Mouse (Mus musculus): ENCODE results near the gene Zc3h13. TPM values are rescaled to one million over a fixed set of nuclear protein-coding genes. Genes with fewer than 3 reads are reported as not detected.
A peak's percentile ranks its signal among the peaks of the same experiment; 100 is the strongest.

Zc3h13 gene
- polyA plus RNA-seq, 1 experiment = 21.4 TPM

DNA sequence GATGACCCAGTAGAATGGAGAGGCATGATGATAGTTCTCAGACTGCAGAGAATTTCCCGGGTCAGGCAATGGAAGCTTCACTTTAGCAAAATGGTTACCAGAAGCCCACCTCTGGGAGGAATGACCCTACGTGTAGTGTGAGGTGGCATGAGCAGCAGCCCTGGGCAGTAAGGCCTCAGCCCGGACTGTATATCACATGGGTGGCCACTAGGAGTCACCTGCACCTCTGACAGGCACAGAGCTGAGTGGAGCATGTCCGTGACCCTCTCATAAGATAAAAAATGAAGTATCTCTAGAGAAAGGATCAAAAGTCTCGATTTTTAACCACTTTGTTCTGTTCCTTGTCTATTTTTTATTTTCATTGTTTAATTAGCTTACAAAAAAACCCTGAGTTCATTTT is 27.7 kb upstream of the Zc3h13 start:
- Histone ChIP-seq H3K27me3 (replicated peaks) (peaks cover 8% of the 10 kb centered on the region), H3K4me3 (replicated peaks) (no peak overlapping the region), H3K9me3 (0 out of 2 replicates have a peak, but pooled peaks cover 2% of the 10 kb centered on the region), H3K36me3 (replicated peaks; ENCODE audit: low read length) (no peaks in the 10 kb centered on the region), H3K4me1 (no peaks in the 10 kb centered on the region)
- TF ChIP-seq GATA1 (IDR thresholded peaks at IDR 0.05; ENCODE audit: borderline replicate concordance, low read length) = no peak
- TF ChIP-seq FLI1 (IDR thresholded peaks at IDR 0.05; ENCODE audit: low read length) = no peak

DNA sequence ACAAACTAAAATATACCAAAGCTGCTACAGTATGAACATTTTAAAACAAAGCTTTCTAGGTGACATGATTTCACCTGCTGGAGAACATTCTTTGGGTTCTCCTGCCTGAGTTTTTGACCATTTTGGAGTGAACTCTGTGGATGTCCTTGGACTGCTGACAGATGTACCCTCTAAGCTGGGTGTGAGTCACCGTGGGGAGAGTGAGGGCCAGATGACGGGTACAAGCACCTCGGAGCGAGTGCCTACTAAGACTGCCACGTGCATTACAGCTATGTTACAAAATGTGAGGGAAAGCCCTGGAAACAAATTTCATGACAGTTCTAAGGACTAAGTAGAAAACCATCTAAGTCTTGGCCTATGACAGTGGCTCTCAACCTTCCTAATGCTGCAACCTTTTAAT is 14.6 kb upstream of the Zc3h13 start:
- H3K36me3 ChIP-seq (replicated peaks; ENCODE audit: low read length) = no peaks in the 10 kb centered on the region
- H3K4me3 ChIP-seq (replicated peaks) = no peak overlapping the region
- H3K4me1 ChIP-seq = no peaks in the 10 kb centered on the region
- peaks cover 18% of the 10 kb centered on the region for H3K27me3 ChIP-seq (replicated peaks)
- TF ChIP-seq FLI1 (IDR thresholded peaks at IDR 0.05; ENCODE audit: low read length) (no peak), GATA1 (IDR thresholded peaks at IDR 0.05; ENCODE audit: borderline replicate concordance, low read length) (no peak)
- H3K9me3 ChIP-seq = 0 out of 2 replicates have a peak, but pooled peaks cover under 1% of the 10 kb centered on the region

DNA sequence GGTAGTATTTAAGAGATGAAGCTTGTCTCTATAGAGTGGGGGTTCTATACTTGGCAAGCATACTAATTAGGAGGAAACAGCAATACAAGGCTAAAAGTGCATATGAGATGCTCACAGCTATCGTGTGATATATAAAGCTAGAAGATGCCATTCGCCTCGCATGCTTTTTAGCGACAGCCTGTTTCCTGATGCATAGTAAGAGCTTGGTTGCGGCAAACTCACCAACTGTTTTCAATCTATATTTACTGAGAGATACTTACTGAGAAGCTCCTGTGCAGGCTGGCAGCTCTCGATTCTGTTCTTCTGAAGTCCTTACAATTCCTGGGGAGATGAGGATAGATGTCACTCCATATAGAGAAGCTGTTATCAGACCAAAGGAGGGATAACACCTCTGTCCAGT is 4.5 kb upstream of the Zc3h13 start:
- no peak overlapping the region for H3K4me3 ChIP-seq (replicated peaks)
- no peaks in the 10 kb centered on the region for H3K9me3 ChIP-seq
- peaks cover 13% of the 10 kb centered on the region for H3K27me3 ChIP-seq (replicated peaks)
- TF ChIP-seq FLI1 (IDR thresholded peaks at IDR 0.05; ENCODE audit: low read length) (no peak), GATA1 (IDR thresholded peaks at IDR 0.05; ENCODE audit: borderline replicate concordance, low read length) (no peak)
- H3K4me1 ChIP-seq = peaks cover 7% of the 10 kb centered on the region; the same call in 1 of the 2 replicates
- no peaks in the 10 kb centered on the region for H3K36me3 ChIP-seq (replicated peaks; ENCODE audit: low read length)

DNA sequence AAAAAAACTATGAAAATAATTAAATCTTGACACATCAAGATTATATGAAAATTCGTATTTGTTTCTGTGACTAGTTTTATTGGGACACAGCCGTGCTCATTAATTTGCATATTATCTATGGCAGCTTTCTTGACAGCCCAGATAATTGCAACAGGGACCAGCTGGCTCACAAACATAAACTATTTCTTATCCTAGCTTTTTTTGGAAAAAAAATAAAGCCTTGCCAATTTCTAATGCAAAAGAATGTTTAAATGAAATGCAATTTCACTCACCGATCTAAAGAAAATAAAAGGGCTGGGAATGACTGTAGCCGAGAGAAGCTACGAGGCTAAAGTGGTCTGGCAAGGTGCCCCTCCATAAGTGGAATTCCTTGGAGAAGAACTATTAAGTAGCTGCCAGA is 3.8 kb upstream of the Zc3h13 start:
- H3K9me3 ChIP-seq = no peaks in the 10 kb centered on the region
- H3K27me3 ChIP-seq (replicated peaks) = peaks cover 10% of the 10 kb centered on the region
- TF ChIP-seq FLI1 (IDR thresholded peaks at IDR 0.05; ENCODE audit: low read length) (no peak), GATA1 (IDR thresholded peaks at IDR 0.05; ENCODE audit: borderline replicate concordance, low read length) (no peak)
- H3K4me1 ChIP-seq = peaks cover 9% of the 10 kb centered on the region; the same call in 1 of the 2 replicates
- H3K4me3 ChIP-seq (replicated peaks) = no peak overlapping the region
- H3K36me3 ChIP-seq (replicated peaks; ENCODE audit: low read length) = no peaks in the 10 kb centered on the region

DNA sequence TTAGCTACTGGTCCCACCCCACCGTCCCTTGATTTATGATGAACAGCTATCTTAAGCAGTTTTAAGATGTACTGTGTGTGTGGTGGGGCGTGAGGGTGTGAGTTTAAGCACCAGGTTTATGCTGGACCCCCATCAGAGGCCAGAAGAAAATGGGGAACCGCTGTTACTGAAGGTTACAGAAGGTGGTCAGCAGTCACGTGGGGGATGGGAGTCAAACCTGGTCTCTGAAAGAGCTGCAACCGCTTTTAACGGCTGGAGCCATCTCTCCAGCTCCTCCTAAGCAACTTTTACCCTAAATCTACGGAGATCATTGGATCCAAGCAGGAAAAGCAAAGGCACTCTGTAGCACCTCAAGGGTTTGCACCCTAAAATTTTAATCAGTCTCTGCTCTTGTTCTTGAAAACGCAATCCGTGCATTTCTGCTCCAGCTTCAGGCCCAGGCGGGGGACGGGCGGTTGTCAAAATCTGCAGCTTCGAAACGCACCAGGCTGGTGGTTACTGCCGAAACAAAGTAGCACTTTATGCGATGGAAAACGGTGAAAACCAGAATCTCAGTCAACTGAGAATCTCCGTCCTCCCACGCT is 472 bp upstream of the Zc3h13 start:
- Histone ChIP-seq H3K36me3 (replicated peaks; ENCODE audit: low read length) (peaks cover 2% of the 10 kb centered on the region), H3K4me1 (peaks cover 26% of the 10 kb centered on the region), H3K27me3 (replicated peaks) (peaks cover 5% of the 10 kb centered on the region), H3K4me3 (replicated peaks) (peak overlapping the region; percentile 96), H3K9me3 (no peaks in the 10 kb centered on the region)
- TF ChIP-seq FLI1 (IDR thresholded peaks at IDR 0.05; ENCODE audit: low read length) = no peak
- TF ChIP-seq GATA1 (IDR thresholded peaks at IDR 0.05; ENCODE audit: borderline replicate concordance, low read length) = no peak

DNA sequence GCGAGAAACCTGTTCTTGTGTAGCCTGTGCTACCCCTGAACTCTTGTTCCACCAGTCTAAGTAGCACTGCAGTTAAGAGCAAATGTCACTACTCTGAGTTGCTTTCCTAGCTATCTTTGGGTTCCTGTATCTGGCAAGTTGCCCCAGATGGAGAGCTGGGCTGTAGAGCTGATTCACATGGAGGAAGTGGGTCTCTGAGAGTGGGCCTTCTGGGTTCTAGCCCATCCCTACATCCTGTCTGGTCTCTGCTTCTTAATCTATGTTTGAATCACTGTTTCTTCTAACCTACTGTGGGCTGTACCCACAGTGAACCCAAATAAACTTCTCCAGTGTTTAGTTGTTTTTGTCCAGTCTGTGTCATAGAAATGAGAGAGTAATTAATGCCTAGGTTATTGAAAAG is 16.9 kb downstream of the Zc3h13 start:
- Histone ChIP-seq H3K4me3 (replicated peaks) (no peak overlapping the region), H3K9me3 (no peaks in the 10 kb centered on the region), H3K27me3 (replicated peaks) (no peaks in the 10 kb centered on the region), H3K4me1 (peaks cover 20% of the 10 kb centered on the region), H3K36me3 (replicated peaks; ENCODE audit: low read length) (peaks cover 24% of the 10 kb centered on the region)
- TF ChIP-seq FLI1 (IDR thresholded peaks at IDR 0.05; ENCODE audit: low read length) (no peak), GATA1 (IDR thresholded peaks at IDR 0.05; ENCODE audit: borderline replicate concordance, low read length) (no peak)

DNA sequence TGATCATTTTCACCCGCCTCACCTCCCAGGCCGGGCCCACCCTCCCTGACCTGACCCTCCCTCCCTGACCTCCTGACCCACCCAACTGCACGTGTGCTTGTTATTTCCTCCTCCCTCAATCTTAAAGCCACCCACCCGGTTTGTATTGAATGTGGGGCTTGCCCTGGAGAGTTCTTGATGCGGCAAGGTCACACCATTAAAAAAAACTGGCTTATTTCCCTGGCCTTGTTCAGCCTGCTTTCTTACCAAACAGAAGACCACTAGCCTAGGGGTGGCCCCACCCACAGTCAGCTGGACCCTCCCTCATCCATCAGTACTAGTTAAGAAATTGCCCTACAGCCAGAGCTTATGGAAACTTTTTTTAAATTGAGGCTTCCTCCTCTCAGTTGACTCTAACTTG is 19.6 kb downstream of the Zc3h13 start:
- no peak for TF ChIP-seq FLI1 (IDR thresholded peaks at IDR 0.05; ENCODE audit: low read length)
- no peak for TF ChIP-seq GATA1 (IDR thresholded peaks at IDR 0.05; ENCODE audit: borderline replicate concordance, low read length)
- peaks cover 29% of the 10 kb centered on the region for H3K36me3 ChIP-seq (replicated peaks; ENCODE audit: low read length)
- peaks cover 10% of the 10 kb centered on the region for H3K4me1 ChIP-seq
- no peak overlapping the region for H3K4me3 ChIP-seq (replicated peaks)
- no peaks in the 10 kb centered on the region for H3K9me3 ChIP-seq
- H3K27me3 ChIP-seq (replicated peaks) = no peaks in the 10 kb centered on the region

DNA sequence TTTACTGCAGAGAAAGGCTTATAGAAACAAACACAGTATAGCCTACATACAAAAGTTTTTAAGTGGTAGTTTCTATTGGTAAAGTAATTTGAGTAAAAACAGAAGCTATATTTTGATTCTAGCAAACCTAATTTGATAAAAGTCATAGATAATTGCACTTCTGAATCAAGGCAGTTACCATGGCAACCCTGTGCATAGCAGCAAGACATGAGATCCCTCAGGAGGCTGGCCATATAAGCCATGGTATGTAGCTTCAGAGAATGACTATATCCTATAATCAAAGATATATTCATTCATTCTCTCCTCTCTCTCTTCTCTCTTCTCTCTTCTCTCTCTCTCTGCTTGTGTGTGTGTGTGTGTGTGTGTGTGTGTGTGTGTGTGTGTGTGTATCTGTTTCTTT is 23.7 kb downstream of the Zc3h13 start:
- TF ChIP-seq FLI1 (IDR thresholded peaks at IDR 0.05; ENCODE audit: low read length) = no peak
- TF ChIP-seq GATA1 (IDR thresholded peaks at IDR 0.05; ENCODE audit: borderline replicate concordance, low read length) = no peak
- no peak overlapping the region for H3K4me3 ChIP-seq (replicated peaks)
- peaks cover 54% of the 10 kb centered on the region for H3K36me3 ChIP-seq (replicated peaks; ENCODE audit: low read length)
- H3K27me3 ChIP-seq (replicated peaks) = no peaks in the 10 kb centered on the region
- no peaks in the 10 kb centered on the region for H3K9me3 ChIP-seq
- no peaks in the 10 kb centered on the region for H3K4me1 ChIP-seq

DNA sequence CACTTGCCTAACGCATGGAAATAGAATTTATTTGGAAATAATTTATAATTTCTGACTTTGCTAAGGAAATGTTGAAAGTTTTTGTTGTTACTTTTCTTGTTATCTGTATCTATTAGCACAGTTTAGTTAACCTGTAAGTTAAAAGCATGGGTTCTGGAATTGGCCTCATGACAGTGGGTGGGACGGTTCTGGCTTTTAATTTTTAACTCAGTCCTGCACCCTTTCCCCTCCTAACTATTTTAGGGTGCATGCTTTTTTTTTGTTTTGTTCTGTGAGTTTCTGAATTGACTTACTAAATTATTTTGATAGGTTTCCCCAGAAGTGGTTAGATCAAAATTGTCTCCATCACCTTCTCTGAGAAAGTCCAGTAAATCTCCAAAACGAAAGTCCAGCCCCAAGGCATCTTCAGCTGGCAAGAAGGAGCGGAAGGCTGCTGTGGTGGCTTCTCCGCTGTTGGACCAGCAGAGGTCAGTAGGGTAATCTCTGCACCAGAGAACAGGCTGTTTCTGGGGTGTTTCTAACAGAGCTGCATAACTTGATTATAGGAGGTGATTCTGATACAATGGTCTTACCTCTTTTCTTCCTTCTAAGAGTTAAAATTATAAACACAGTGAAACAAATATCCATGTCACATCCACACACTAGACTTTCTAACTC is 25.3 kb downstream of the Zc3h13 start:
- TF ChIP-seq GATA1 (IDR thresholded peaks at IDR 0.05; ENCODE audit: borderline replicate concordance, low read length) (no peak), FLI1 (IDR thresholded peaks at IDR 0.05; ENCODE audit: low read length) (no peak)
- Histone ChIP-seq H3K36me3 (replicated peaks; ENCODE audit: low read length) (peaks cover 57% of the 10 kb centered on the region), H3K9me3 (no peaks in the 10 kb centered on the region), H3K4me1 (no peaks in the 10 kb centered on the region), H3K27me3 (replicated peaks) (no peaks in the 10 kb centered on the region), H3K4me3 (replicated peaks) (no peak overlapping the region)

DNA sequence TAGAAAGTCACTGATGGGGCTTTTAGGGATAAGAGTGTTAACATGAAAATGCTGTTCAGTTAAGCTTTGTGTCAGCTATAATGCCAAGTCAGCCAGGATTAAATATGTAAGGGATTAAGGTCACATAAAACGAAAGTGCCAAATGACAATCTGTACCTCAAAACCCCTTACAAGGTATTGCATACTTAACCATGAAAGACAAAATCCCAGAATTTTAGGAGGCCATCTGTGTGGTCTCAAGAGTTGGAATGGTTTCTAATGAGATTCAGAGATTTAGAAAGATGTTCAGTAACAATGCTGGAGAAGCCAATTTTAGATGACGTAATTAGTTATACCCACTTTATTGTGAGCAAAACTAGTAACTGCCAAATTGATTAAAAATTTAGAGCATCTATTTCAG is 30.3 kb downstream of the Zc3h13 start:
- TF ChIP-seq GATA1 (IDR thresholded peaks at IDR 0.05; ENCODE audit: borderline replicate concordance, low read length) (no peak), FLI1 (IDR thresholded peaks at IDR 0.05; ENCODE audit: low read length) (no peak)
- Histone ChIP-seq H3K4me1 (peaks cover 21% of the 10 kb centered on the region), H3K4me3 (replicated peaks) (no peak overlapping the region), H3K36me3 (replicated peaks; ENCODE audit: low read length) (peaks cover 57% of the 10 kb centered on the region), H3K9me3 (no peaks in the 10 kb centered on the region), H3K27me3 (replicated peaks) (no peaks in the 10 kb centered on the region)
